In genomic region chr13:22019934-22020835, GRCm38 (mm10) we compare ENCODE assay signal across 8 mouse cellular contexts. TPM values are rescaled to one million over a fixed set of nuclear protein-coding genes. Genes with fewer than 3 reads are reported as not detected.
A peak's percentile ranks its signal among the peaks of the same experiment; 100 is the strongest.
DNase-seq lines count a peak whose midpoint lies in the region; ATAC-seq and TF ChIP-seq lines count a peak whose summit lies in the region.

No protein-coding gene starts in this region.

- peak overlapping the region; percentile 58 for H3K4me2 ChIP-seq in hindbrain, embryonic 15.5 days

- DNase-seq in left cerebral cortex, adult 2 months (ENCODE audit: extremely low spot score in 1 of 2, low spot score in 2 of 2) = no peak
- no peak for DNase-seq in left cerebral cortex, postnatal 14 days (ENCODE audit: low spot score in 2 of 2)
- peak; percentile 43 for DNase-seq in embryonic facial prominence, embryonic 10.5 days (ENCODE audit: low spot score)
- DNase-seq in thymus, adult 2 months = peak; percentile 56
- no peak for DNase-seq in left cerebral cortex, adult 8-10 months (ENCODE audit: low spot score in 2 of 2)
- no peak for DNase-seq in cerebellum, adult 18-20 months

- no peak overlapping the region for H3K9ac ChIP-seq in hindbrain, embryonic 15.5 days

- H3K4me1 ChIP-seq in embryonic facial prominence, embryonic 10.5 days = 0 out of 2 replicates have a peak, but pooled peaks cover 9% of the 10 kb centered on the region
- peaks cover 16% of the 10 kb centered on the region for H3K4me1 ChIP-seq in hindbrain, embryonic 15.5 days (replicated peaks)
- peaks cover 3% of the 10 kb centered on the region; the same call in 1 of the 2 replicates for H3K4me1 ChIP-seq in thymus, adult 2 months (replicated peaks; ENCODE audit: control insufficient read depth, insufficient read depth, low read length)

- H3K36me3 ChIP-seq in embryonic facial prominence, embryonic 10.5 days (replicated peaks) = no peaks in the 10 kb centered on the region
- H3K36me3 ChIP-seq in hindbrain, embryonic 15.5 days = no peaks in the 10 kb centered on the region
- no peaks in the 10 kb centered on the region for H3K36me3 ChIP-seq in thymus, adult 2 months (ENCODE audit: control insufficient read depth, insufficient read depth, low read length)

- intact Hi-C loops in left cerebral cortex, adult 2 months (cut with DNase I) = loop anchor here (5.0 to 10.0 kb wide), 2 partner anchors 103 to 165 kb away; no protein-coding TSS in a partner anchor
- intact Hi-C loops in left cerebral cortex, postnatal 14 days (cut with DNase I) = loop anchor here (5.0 to 10.0 kb wide), 2 partner anchors 103 to 1415 kb away; no protein-coding TSS in a partner anchor

- TF ChIP-seq CTCF in left cerebral cortex, adult 2 months (IDR thresholded peaks at IDR 0.05) = no peak
- no peak for TF ChIP-seq CTCF in thymus, adult 2 months (IDR thresholded peaks at IDR 0.05; ENCODE audit: borderline replicate concordance, control insufficient read depth, extremely low read depth, insufficient read depth, low read length, poor library complexity)

- peaks cover 44% of the 10 kb centered on the region for H3K27me3 ChIP-seq in embryonic facial prominence, embryonic 10.5 days (replicated peaks; ENCODE audit: low read depth, poor library complexity, severe bottlenecking)
- peaks cover 75% of the 10 kb centered on the region for H3K27me3 ChIP-seq in hindbrain, embryonic 15.5 days
- no peaks in the 10 kb centered on the region; the same call in 1 of the 2 replicates for H3K27me3 ChIP-seq in thymus, adult 2 months (ENCODE audit: control insufficient read depth, insufficient read depth, low read length)

- under 1% methylated on average over 44 of the region's 44 CpGs for WGBS in embryonic facial prominence, embryonic 10.5 days
- 1% methylated on average over 44 of the region's 44 CpGs for WGBS in hindbrain, embryonic 15.5 days
- WGBS in thymus, adult 2 months = 2% methylated on average over 44 of the region's 44 CpGs

- TF ChIP-seq POLR2A in thymus, adult 2 months (IDR thresholded peaks at IDR 0.05; ENCODE audit: control insufficient read depth, extremely low read depth, insufficient read depth, low read length, poor library complexity) = no peak

- no peaks in the 10 kb centered on the region for H3K9me3 ChIP-seq in embryonic facial prominence, embryonic 10.5 days
- H3K9me3 ChIP-seq in hindbrain, embryonic 15.5 days = no peaks in the 10 kb centered on the region

- no peak for ATAC-seq in hindbrain, embryonic 15.5 days (ENCODE audit: low FRiP score, low read depth)
- ATAC-seq in megakaryocyte progenitor cell, adult 5-6 weeks (replicated peaks; ENCODE audit: poor library complexity) = peak; percentile 41; the same call in 1 of the 2 replicates

- no peak overlapping the region for H3K27ac ChIP-seq in left cerebral cortex, adult 2 months
- no peak overlapping the region for H3K27ac ChIP-seq in embryonic facial prominence, embryonic 10.5 days (replicated peaks)
- H3K27ac ChIP-seq in hindbrain, embryonic 15.5 days (replicated peaks) = no peak overlapping the region
- H3K27ac ChIP-seq in thymus, adult 2 months (ENCODE audit: control insufficient read depth, insufficient read depth, low read length) = no peak overlapping the region

- peak overlapping the region; percentile 46 for H3K4me3 ChIP-seq in left cerebral cortex, adult 2 months
- H3K4me3 ChIP-seq in embryonic facial prominence, embryonic 10.5 days = peak overlapping the region; percentile 66
- H3K4me3 ChIP-seq in hindbrain, embryonic 15.5 days = peak overlapping the region; percentile 38
- H3K4me3 ChIP-seq in thymus, adult 2 months (ENCODE audit: control insufficient read depth, insufficient read depth, low read length) = peak overlapping the region; percentile 57

RNA-seq across cellular contexts. Expression of gene Prss16, which starts 10.6 kb away (rescaled TPM):
- total RNA-seq in left cerebral cortex, adult 2 months (2021) = 1 to 10 TPM in 1 of 2 experiments, under 1 TPM in 1; 0.57 to 1.1 TPM
- total RNA-seq in left cerebral cortex, postnatal 14 days (2021) = under 1 TPM in 1 of 2 experiments, not detected in 1; 0.19 TPM
- polyA plus RNA-seq in embryonic facial prominence, embryonic 10.5 days (2016; fragmentation: Nextera tagmentation; extraction: Ambion mirVana) = 0.13 and 0.54 TPM in 2 replicates
- polyA plus RNA-seq in hindbrain, embryonic 15.5 days (2015; fragmentation: Nextera tagmentation; extraction: Ambion mirVana) = 0.14 TPM in 1 of 2 replicates, not detected in the other
- total RNA-seq in megakaryocyte progenitor cell, adult 5-6 weeks (2015) = 17.0 and 19.9 TPM in 2 replicates
- 11.4 and 12.2 TPM in 2 replicates for total RNA-seq in megakaryocyte progenitor cell, adult 5-6 weeks (2017)
- 640 and 1,004 TPM in 2 replicates for polyA plus RNA-seq in thymus, adult 2 months (2012; rRNA removed)
- total RNA-seq in left cerebral cortex, adult 8-10 months (2022) = 1 to 10 TPM in 3 of 4 experiments, under 1 TPM in 1; 0.33 to 1.3 (median 1.0) TPM

RNA-seq across cellular contexts. Expression of gene Hist1h2ah, which starts 15.2 kb away (rescaled TPM):
- 10 to 100 TPM; 18.8 to 25.6 TPM for total RNA-seq in left cerebral cortex, adult 2 months (2021)
- total RNA-seq in left cerebral cortex, postnatal 14 days (2021) = 10 to 100 TPM; 38.2 to 41.7 TPM
- polyA plus RNA-seq in embryonic facial prominence, embryonic 10.5 days (2016; fragmentation: Nextera tagmentation; extraction: Ambion mirVana) = 8.0 and 8.8 TPM in 2 replicates
- 1.7 and 2.2 TPM in 2 replicates for polyA plus RNA-seq in hindbrain, embryonic 15.5 days (2015; fragmentation: Nextera tagmentation; extraction: Ambion mirVana)
- 1.9 and 2.2 TPM in 2 replicates for total RNA-seq in megakaryocyte progenitor cell, adult 5-6 weeks (2015)
- total RNA-seq in megakaryocyte progenitor cell, adult 5-6 weeks (2017) = 923 and 1,838 TPM in 2 replicates
- polyA plus RNA-seq in thymus, adult 2 months (2012; rRNA removed) = 248 and 460 TPM in 2 replicates
- total RNA-seq in left cerebral cortex, adult 8-10 months (2022) = 10 to 100 TPM in 3 of 4 experiments, not detected in 1; 15.3 to 27.1 (median 22.8) TPM

RNA-seq across cellular contexts. Expression of gene Hist1h2bk, which starts 15.5 kb away (rescaled TPM):
- total RNA-seq in left cerebral cortex, adult 2 months (2021) = 10 to 100 TPM; 12.2 to 13.5 TPM
- 10 to 100 TPM; 21.5 to 26.9 TPM for total RNA-seq in left cerebral cortex, postnatal 14 days (2021)
- polyA plus RNA-seq in embryonic facial prominence, embryonic 10.5 days (2016; fragmentation: Nextera tagmentation; extraction: Ambion mirVana) = 8.5 and 10.0 TPM in 2 replicates
- 1.2 and 1.5 TPM in 2 replicates for polyA plus RNA-seq in hindbrain, embryonic 15.5 days (2015; fragmentation: Nextera tagmentation; extraction: Ambion mirVana)
- 65.4 and 83.1 TPM in 2 replicates for total RNA-seq in megakaryocyte progenitor cell, adult 5-6 weeks (2015)
- total RNA-seq in megakaryocyte progenitor cell, adult 5-6 weeks (2017) = 1,827 and 2,239 TPM in 2 replicates
- 322 and 402 TPM in 2 replicates for polyA plus RNA-seq in thymus, adult 2 months (2012; rRNA removed)
- total RNA-seq in left cerebral cortex, adult 8-10 months (2022) = 10 to 100 TPM in 3 of 4 experiments, 1 to 10 TPM in 1; 3.0 to 13.9 (median 10.7) TPM

RNA-seq across cellular contexts. Expression of gene Hist1h4i, which starts 21.0 kb away (rescaled TPM):
- 10 to 100 TPM; 58.2 to 75.2 TPM for total RNA-seq in left cerebral cortex, adult 2 months (2021)
- total RNA-seq in left cerebral cortex, postnatal 14 days (2021) = 10 to 100 TPM; 50.0 to 57.5 TPM
- 37.1 and 38.7 TPM in 2 replicates for polyA plus RNA-seq in embryonic facial prominence, embryonic 10.5 days (2016; fragmentation: Nextera tagmentation; extraction: Ambion mirVana)
- polyA plus RNA-seq in hindbrain, embryonic 15.5 days (2015; fragmentation: Nextera tagmentation; extraction: Ambion mirVana) = 8.4 and 10.7 TPM in 2 replicates
- total RNA-seq in megakaryocyte progenitor cell, adult 5-6 weeks (2015) = 38.4 and 42.3 TPM in 2 replicates
- total RNA-seq in megakaryocyte progenitor cell, adult 5-6 weeks (2017) = 83.0 and 89.0 TPM in 2 replicates
- polyA plus RNA-seq in thymus, adult 2 months (2012; rRNA removed) = 33.1 and 38.5 TPM in 2 replicates
- 10 to 100 TPM; 62.0 to 71.0 (median 68.4) TPM for total RNA-seq in left cerebral cortex, adult 8-10 months (2022)

RNA-seq across cellular contexts. Expression of gene Hist1h2ag, which starts 22.6 kb away (rescaled TPM):
- 1 to 10 TPM; 8.1 to 9.2 TPM for total RNA-seq in left cerebral cortex, adult 2 months (2021)
- 10 to 100 TPM; 17.8 to 20.2 TPM for total RNA-seq in left cerebral cortex, postnatal 14 days (2021)
- 75.8 and 77.8 TPM in 2 replicates for polyA plus RNA-seq in embryonic facial prominence, embryonic 10.5 days (2016; fragmentation: Nextera tagmentation; extraction: Ambion mirVana)
- polyA plus RNA-seq in hindbrain, embryonic 15.5 days (2015; fragmentation: Nextera tagmentation; extraction: Ambion mirVana) = 6.5 and 10.3 TPM in 2 replicates
- 21.6 and 36.7 TPM in 2 replicates for total RNA-seq in megakaryocyte progenitor cell, adult 5-6 weeks (2015)
- total RNA-seq in megakaryocyte progenitor cell, adult 5-6 weeks (2017) = 1,156 and 1,370 TPM in 2 replicates
- polyA plus RNA-seq in thymus, adult 2 months (2012; rRNA removed) = 149 and 177 TPM in 2 replicates
- 10 to 100 TPM in 3 of 4 experiments, 1 to 10 TPM in 1; 9.0 to 26.2 (median 21.0) TPM for total RNA-seq in left cerebral cortex, adult 8-10 months (2022)

Comparison
In these comparisons a context has a peak if more than half of its experiments do, and no peak if none do; other contexts are left out.
1. DNase-seq: peak in embryonic facial prominence, embryonic 10.5 days (single experiment) and thymus, adult 2 months (single experiment); none in left cerebral cortex, adult 2 months (0 of 2), left cerebral cortex, postnatal 14 days (0 of 2), left cerebral cortex, adult 8-10 months (0 of 2) and cerebellum, adult 18-20 months (0 of 2).
2. RNA of gene Prss16, which starts 10.6 kb away (total RNA-seq): 11.4 to 19.9 TPM in megakaryocyte progenitor cell, adult 5-6 weeks; 0.57 to 1.1 TPM in left cerebral cortex, adult 2 months, 0.33 to 1.3 TPM in left cerebral cortex, adult 8-10 months and 0.19 TPM in left cerebral cortex, postnatal 14 days; every median in the first group is over 4 times any median in the second.
3. Peak in every context shown above with its lines, with median percentiles within 50 percentile points of each other: H3K4me3 ChIP-seq.